In genomic region chr12:95698556-95698955, GRCm38 (mm10) we compare ENCODE assay signal across 10 mouse cellular contexts. TPM values are rescaled to one million over a fixed set of nuclear protein-coding genes. Genes with fewer than 3 reads are reported as not detected.
DNase-seq lines count a peak whose midpoint lies in the region; ATAC-seq lines count a peak whose summit lies in the region.
"Had no signal": no experiment of that assay in that cellular context is flagged by ENCODE, and none has a peak within 500 bp of the region (broad histone marks: within the 10 kb centered on the region; RNA-seq: fewer than 3 reads in every experiment).

No protein-coding gene starts in this region.

- 0 out of 4 replicates have a peak overlapping the region, but pooled peaks of 1 of the 2 experiments have one; percentile 16 for H3K27ac ChIP-seq in heart, embryonic 14.5 days (replicated peaks in 1 of 2; ENCODE audit: control insufficient read depth in 1 of 2, insufficient read depth in 1 of 2, low read depth in 2 of 2, low read length in 2 of 2)
- H3K27ac ChIP-seq in forebrain, embryonic 11.5 days (ENCODE audit: low read depth, low read length) = no peak overlapping the region
- H3K27ac ChIP-seq in limb, embryonic 15.5 days = peak overlapping the region; percentile 35; the same call in 1 of the 2 replicates
- H3K27ac ChIP-seq: liver, embryonic 14.5 days had no signal

- 38% methylated on average over 1 of the region's 1 CpGs for WGBS in heart, embryonic 14.5 days
- 76% methylated on average over 1 of the region's 1 CpGs for WGBS in forebrain, embryonic 11.5 days
- WGBS in limb, embryonic 15.5 days = 30% methylated on average over 1 of the region's 1 CpGs

- ATAC-seq in heart, embryonic 14.5 days (ENCODE audit: insufficient number of reproducible peaks, insufficient read depth, low FRiP score, low read depth) = no peak
- ATAC-seq in forebrain, embryonic 11.5 days (replicated peaks; ENCODE audit: low FRiP score) = no peak
- ATAC-seq in limb, embryonic 15.5 days (ENCODE audit: insufficient number of reproducible peaks, low FRiP score, low TSS enrichment, low read depth) = no peak

- peak overlapping the region; percentile 96 for H3K4me2 ChIP-seq in heart, embryonic 14.5 days (ENCODE audit: low read length)
- peak overlapping the region; percentile 9; the same call in 1 of the 2 replicates for H3K4me2 ChIP-seq in forebrain, embryonic 11.5 days (ENCODE audit: low read depth, low read length, severe bottlenecking)
- peak overlapping the region; percentile 83 for H3K4me2 ChIP-seq in limb, embryonic 15.5 days

- peak overlapping the region; percentile 7 to 97; a peak in 3 of 4 replicates for H3K4me3 ChIP-seq in heart, embryonic 14.5 days (ENCODE audit: control insufficient read depth in 1 of 2, insufficient read depth in 1 of 2, low read depth in 1 of 2, low read length in 2 of 2)
- H3K4me3 ChIP-seq in forebrain, embryonic 11.5 days (ENCODE audit: low read depth, low read length) = 0 out of 2 replicates have a peak overlapping the region, but pooled peaks have one; percentile 67
- H3K4me3 ChIP-seq in limb, embryonic 15.5 days = peak overlapping the region; percentile 83

- DNase-seq in heart, postnatal 36 days = no peak
- peak; percentile 65 for DNase-seq in Muller cell, postnatal 12 days (ENCODE audit: inconsistent ontology term)
- no peak for DNase-seq in forebrain, embryonic 11.5 days (ENCODE audit: low spot score)
- DNase-seq in T-cell, adult 2 months (ENCODE audit: low spot score) = no peak
- DNase-seq in frontal cortex, postnatal 36 days (ENCODE audit: low spot score in 2 of 2) = no peak
- no peak for DNase-seq in right cerebral cortex, postnatal 14 days
- DNase-seq: gastrocnemius, postnatal 25 days had no signal

- 0 out of 2 replicates have a peak, but pooled peaks cover 2% of the 10 kb centered on the region for H3K36me3 ChIP-seq in heart, embryonic 14.5 days (ENCODE audit: control insufficient read depth, insufficient read depth, low read length)
- no peaks in the 10 kb centered on the region for H3K36me3 ChIP-seq in forebrain, embryonic 11.5 days (ENCODE audit: control insufficient read depth, insufficient read depth, low read length)
- no peaks in the 10 kb centered on the region for H3K36me3 ChIP-seq in limb, embryonic 15.5 days

- peak overlapping the region; percentile 95 for H3K9ac ChIP-seq in heart, embryonic 14.5 days (ENCODE audit: low read length)
- no peak overlapping the region for H3K9ac ChIP-seq in forebrain, embryonic 11.5 days (ENCODE audit: low read length)
- H3K9ac ChIP-seq in limb, embryonic 15.5 days = no peak overlapping the region
- H3K9ac ChIP-seq: liver, embryonic 14.5 days had no signal

- H3K27me3 ChIP-seq in heart, embryonic 14.5 days (ENCODE audit: control insufficient read depth, insufficient read depth, low read length) = no peaks in the 10 kb centered on the region
- peaks cover 2% of the 10 kb centered on the region; the same call in 1 of the 2 replicates for H3K27me3 ChIP-seq in forebrain, embryonic 11.5 days (ENCODE audit: control insufficient read depth, insufficient read depth, low read length)
- H3K27me3 ChIP-seq in limb, embryonic 15.5 days = no peaks in the 10 kb centered on the region

- intact Hi-C loops in heart, postnatal 36 days (cut with DNase I) = no loop called here

- H3K9me3 ChIP-seq in heart, embryonic 14.5 days (ENCODE audit: control insufficient read depth, low read length) = no peaks in the 10 kb centered on the region
- H3K9me3 ChIP-seq in forebrain, embryonic 11.5 days (ENCODE audit: control insufficient read depth, low read length) = no peaks in the 10 kb centered on the region
- H3K9me3 ChIP-seq in limb, embryonic 15.5 days = no peaks in the 10 kb centered on the region

- H3K4me1 ChIP-seq in heart, embryonic 14.5 days (ENCODE audit: control insufficient read depth in 2 of 2, insufficient read depth in 2 of 2, low read length in 2 of 2) = peaks cover 2 to 31% of the 10 kb centered on the region in 2 experiments
- peaks cover 6% of the 10 kb centered on the region; the same call in 1 of the 2 replicates for H3K4me1 ChIP-seq in forebrain, embryonic 11.5 days (replicated peaks; ENCODE audit: control insufficient read depth, insufficient read depth, low read length)
- peaks cover 17% of the 10 kb centered on the region for H3K4me1 ChIP-seq in limb, embryonic 15.5 days

RNA-seq across cellular contexts. Expression of gene Flrt2, which starts 6.5 kb away (rescaled TPM):
- polyA plus RNA-seq in heart, embryonic 14.5 days (2014; fragmentation: Nextera tagmentation; extraction: Ambion mirVana) = 31.4 and 32.7 TPM in 2 replicates
- 10 to 100 TPM in 1 of 2 experiments, 1 to 10 TPM in 1; 7.3 to 10.4 TPM for total RNA-seq in heart, postnatal 36 days (2021)
- polyA plus RNA-seq in forebrain, embryonic 11.5 days (2014; fragmentation: Nextera tagmentation; extraction: Ambion mirVana) = 17.1 and 19.3 TPM in 2 replicates
- 37.2 and 46.3 TPM in 2 replicates for polyA plus RNA-seq in limb, embryonic 15.5 days (2015; fragmentation: Nextera tagmentation; extraction: Ambion mirVana)

Comparison
In these comparisons a context has a peak if more than half of its experiments do, and no peak if none do; other contexts are left out.
1. H3K4me2 ChIP-seq: peak in every context shown above with its lines; median percentile 96 in heart, embryonic 14.5 days; 83 in limb, embryonic 15.5 days; 9 in forebrain, embryonic 11.5 days.